Mouse (Mus musculus) lung, embryonic 15.5 days (tissue): Measurements from ENCODE around the gene Tfr2. TPM values are rescaled to one million over a fixed set of nuclear protein-coding genes. Genes with fewer than 3 reads are reported as not detected.
A peak's percentile ranks its signal among the peaks of the same experiment; 100 is the strongest.

Experiments
- ATAC-seq: fragments of 200-750 bp; cut with Nextera tagmentation; 2 replicates; pipeline ENCODE4 v1.8.0; 2017; ENCODE audit warnings: moderate number of reproducible peaks, borderline replicate concordance; ENCODE audit not compliant: low FRiP score, low TSS enrichment; ENCODE audit errors: extremely low read depth
- H3K27ac ChIP-seq: fragments of 300-500 bp; sonication (generic); 2 replicates; pipeline ENCODE4 v1.5.1; 2015; ENCODE audit warnings: moderate library complexity, mild to moderate bottlenecking, inconsistent platforms
- H3K27me3 ChIP-seq: fragments of 300-500 bp; sonication (generic); 2 replicates; pipeline ENCODE4 v1.6.1; 2015; ENCODE audit warnings: inconsistent platforms
- H3K36me3 ChIP-seq: fragments of 300-500 bp; sonication (generic); 2 replicates; pipeline ENCODE4 v1.6.1; 2015; ENCODE audit warnings: inconsistent platforms
- H3K4me1 ChIP-seq: fragments of 300-500 bp; sonication (generic); 2 replicates; pipeline ENCODE4 v1.6.1; 2015; ENCODE audit warnings: inconsistent platforms
- H3K4me2 ChIP-seq: fragments of 300-500 bp; sonication (generic); 2 replicates; pipeline ENCODE4 v1.6.1; 2015; ENCODE audit warnings: inconsistent platforms, mild to moderate bottlenecking, moderate library complexity
- H3K4me3 ChIP-seq: fragments of 300-500 bp; sonication (generic); 2 replicates; pipeline ENCODE4 v1.5.1; 2015; ENCODE audit warnings: mild to moderate bottlenecking, inconsistent platforms
- H3K9ac ChIP-seq: fragments of 300-500 bp; sonication (generic); 2 replicates; pipeline ENCODE4 v1.6.1; 2015; ENCODE audit warnings: inconsistent platforms
- H3K9me3 ChIP-seq: fragments of 300-500 bp; sonication (generic); 2 replicates; pipeline ENCODE4 v1.6.1; 2016; ENCODE audit warnings: inconsistent platforms
- WGBS: fragments of 180-500 bp; shearing (Covaris S2); methylation state at CpG from one replicate; pipeline ENCODE4 v1.1.7; 2015; 5-methylcytosine and 5-hydroxymethylcytosine counted together
- polyA plus RNA-seq: library from polyadenylated mRNA; unstranded; fragments of >200 nt; fragmentation: Nextera tagmentation; extraction: Ambion mirVana; gene quantifications from 2 replicates; pipeline ENCODE4 v1.2.1, GENCODE M21; 2015

The Tfr2 gene
- polyA plus RNA-seq, 1 experiment from 2014 or later: 0.31 TPM

DNA sequence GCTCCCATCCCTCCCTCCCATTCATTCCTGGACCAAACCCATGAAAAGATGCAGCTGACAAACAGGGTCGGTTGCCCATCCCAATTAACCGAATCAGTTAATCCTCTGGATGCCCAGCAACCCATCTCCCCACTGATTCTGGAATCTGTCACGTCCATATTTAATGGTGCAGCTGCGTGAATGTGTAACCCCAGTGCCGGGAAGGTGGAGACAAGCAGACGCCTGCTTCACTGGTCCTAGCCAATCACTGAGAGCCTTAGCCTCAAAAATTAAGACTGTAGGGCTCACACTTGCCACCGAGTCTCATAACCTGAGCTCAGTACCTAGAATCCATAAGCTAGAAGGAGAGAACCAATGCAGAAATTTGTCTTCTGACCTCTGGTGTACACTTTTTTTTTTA is 26.3 kb downstream of the Tfr2 start:
- WGBS: 77% methylated on average over 7 of the region's 7 CpGs
- no peaks in the 10 kb centered on the region for H3K27me3 ChIP-seq
- no peaks in the 10 kb centered on the region for H3K9me3 ChIP-seq
- H3K4me1 ChIP-seq: peaks cover 19% of the 10 kb centered on the region
- H3K27ac ChIP-seq: no peak overlapping the region
- H3K9ac ChIP-seq: no peak overlapping the region
- ATAC-seq: no peak
- H3K4me2 ChIP-seq: no peak overlapping the region
- no peak overlapping the region for H3K4me3 ChIP-seq
- H3K36me3 ChIP-seq: no peaks in the 10 kb centered on the region

DNA sequence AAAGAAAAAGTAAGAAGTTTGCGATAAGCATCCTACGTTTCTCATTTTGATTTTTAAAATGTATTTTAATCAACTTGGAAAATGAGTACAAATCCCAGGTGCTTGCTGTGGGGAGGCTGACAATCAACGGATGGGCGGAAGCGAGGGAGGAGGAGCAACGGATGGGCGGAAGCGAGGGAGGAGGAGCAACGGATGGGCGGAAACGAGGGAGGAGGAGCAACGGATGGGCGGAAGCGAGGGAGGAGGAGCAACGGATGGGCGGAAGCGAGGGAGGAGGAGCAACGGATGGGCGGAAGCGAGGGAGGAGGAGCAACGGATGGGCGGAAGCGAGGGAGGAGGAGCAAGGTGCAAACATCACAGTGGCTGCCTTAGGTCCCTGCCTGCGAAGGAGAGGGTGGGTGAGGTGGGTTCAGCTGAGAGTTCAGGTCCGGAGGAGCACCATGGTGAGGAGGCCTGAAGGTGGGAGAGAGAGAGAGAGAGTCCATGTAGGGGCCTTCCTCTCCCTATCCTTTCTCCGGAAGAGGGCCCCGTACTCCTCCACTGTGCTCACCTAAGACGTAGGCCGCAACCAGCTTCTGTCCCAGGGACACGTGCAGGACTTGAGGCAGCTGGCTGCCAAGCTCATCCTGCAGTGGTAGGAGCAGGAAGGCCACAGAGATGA is 27.1 kb downstream of the Tfr2 start:
- 33% methylated on average over 30 of the region's 30 CpGs for WGBS
- H3K4me1 ChIP-seq: peaks cover 19% of the 10 kb centered on the region
- no peaks in the 10 kb centered on the region for H3K9me3 ChIP-seq
- peak overlapping the region; percentile 39 for H3K4me2 ChIP-seq
- H3K27ac ChIP-seq: peak overlapping the region; percentile 42; the same call in 1 of the 2 replicates
- ATAC-seq: no peak
- no peaks in the 10 kb centered on the region for H3K36me3 ChIP-seq
- no peaks in the 10 kb centered on the region for H3K27me3 ChIP-seq
- H3K9ac ChIP-seq: no peak overlapping the region
- peak overlapping the region; percentile 15; the same call in 1 of the 2 replicates for H3K4me3 ChIP-seq

DNA sequence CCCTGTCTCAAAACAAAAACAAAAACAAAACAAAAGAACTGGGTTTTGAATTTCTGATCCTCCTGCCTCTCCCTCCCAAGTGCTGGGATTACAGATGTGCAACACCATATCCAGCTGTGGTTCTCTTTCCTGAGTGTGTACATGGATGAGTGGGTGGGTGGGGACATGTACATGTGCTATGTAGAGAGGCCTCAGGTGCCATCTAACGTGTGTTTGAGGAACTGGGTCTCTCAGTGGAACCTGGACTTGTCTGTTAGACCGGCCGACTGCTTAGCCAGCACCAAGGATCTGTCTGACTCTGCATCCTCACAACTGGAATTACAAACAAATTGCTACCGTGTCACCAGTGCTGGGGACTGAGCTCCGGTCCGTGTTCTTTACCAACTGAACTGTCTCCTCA is 28.0 kb downstream of the Tfr2 start:
- no peaks in the 10 kb centered on the region for H3K9me3 ChIP-seq
- no peak overlapping the region for H3K4me3 ChIP-seq
- WGBS: 90% methylated on average over 6 of the region's 6 CpGs
- H3K4me2 ChIP-seq: no peak overlapping the region
- no peak overlapping the region for H3K27ac ChIP-seq
- H3K27me3 ChIP-seq: no peaks in the 10 kb centered on the region
- ATAC-seq: no peak
- H3K36me3 ChIP-seq: no peaks in the 10 kb centered on the region
- H3K9ac ChIP-seq: no peak overlapping the region
- peaks cover 23% of the 10 kb centered on the region for H3K4me1 ChIP-seq

DNA sequence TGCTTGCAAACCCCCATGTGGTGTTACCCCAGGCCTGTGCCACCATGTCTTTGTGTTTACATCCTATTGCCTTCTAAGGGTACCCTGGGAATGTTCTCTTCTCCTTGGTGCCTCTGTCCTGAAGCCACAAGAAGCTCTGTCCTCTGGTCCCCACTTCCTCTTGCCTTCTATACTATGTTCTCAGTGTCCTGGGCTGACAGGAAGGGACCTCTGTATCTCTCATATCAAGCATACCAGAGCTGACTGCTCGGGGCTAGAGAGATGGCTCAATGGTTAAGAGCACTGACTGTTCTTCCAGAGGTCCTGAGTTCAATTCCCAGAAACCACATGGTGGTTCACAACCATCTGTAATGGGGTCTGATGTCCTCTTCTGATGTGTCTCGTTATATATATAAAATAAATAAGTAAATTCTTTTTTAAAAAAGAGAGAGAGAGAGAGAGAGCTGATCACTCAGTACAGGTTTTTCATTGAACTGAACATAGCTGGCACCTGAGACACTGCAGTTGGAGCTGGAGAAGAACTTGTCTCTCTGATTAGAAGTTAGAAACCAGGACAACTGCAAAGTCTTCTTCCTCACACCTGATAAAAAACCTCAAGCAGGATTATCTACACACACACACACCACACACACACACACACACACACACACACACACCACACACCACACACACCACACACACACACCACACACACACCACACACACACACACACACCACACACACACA is 28.6 kb downstream of the Tfr2 start:
- H3K9me3 ChIP-seq: no peaks in the 10 kb centered on the region
- H3K27me3 ChIP-seq: no peaks in the 10 kb centered on the region
- H3K4me2 ChIP-seq: no peak overlapping the region
- ATAC-seq: no peak
- no peak overlapping the region for H3K27ac ChIP-seq
- 72% methylated on average over 2 of the region's 2 CpGs for WGBS
- no peak overlapping the region for H3K4me3 ChIP-seq
- no peak overlapping the region for H3K9ac ChIP-seq
- H3K4me1 ChIP-seq: peaks cover 25% of the 10 kb centered on the region
- no peaks in the 10 kb centered on the region for H3K36me3 ChIP-seq

DNA sequence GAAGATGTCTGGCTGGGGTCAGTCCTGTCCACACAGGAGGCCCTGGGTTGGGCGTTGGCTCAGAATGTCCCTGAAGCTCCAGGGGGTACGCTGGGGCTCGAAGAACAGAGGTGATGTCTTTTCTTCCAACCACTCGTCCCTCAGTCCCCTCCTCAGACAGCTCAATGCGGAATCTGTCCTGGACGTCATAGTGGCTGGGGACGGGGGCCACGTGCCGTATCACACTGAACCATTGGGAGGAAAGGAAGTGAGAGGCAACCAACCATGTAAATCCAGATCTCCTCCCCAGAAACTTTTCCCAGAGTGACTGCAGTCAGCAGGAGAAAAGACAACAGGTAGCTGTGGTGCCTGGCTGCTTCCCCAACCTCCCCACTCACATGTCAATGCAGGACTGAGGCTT is 30.0 kb downstream of the Tfr2 start:
- 54% methylated on average over 9 of the region's 9 CpGs for whole genome bisulfite sequencing
- peak overlapping the region; percentile 76 for H3K4me3 ChIP-seq
- peak overlapping the region; percentile 96 for H3K4me2 ChIP-seq
- no peaks in the 10 kb centered on the region for H3K27me3 ChIP-seq
- H3K9ac ChIP-seq: peak overlapping the region; percentile 88
- H3K9me3 ChIP-seq: no peaks in the 10 kb centered on the region
- no peak overlapping the region for H3K27ac ChIP-seq
- H3K4me1 ChIP-seq: peaks cover 25% of the 10 kb centered on the region
- no peak for ATAC-seq
- peaks cover 3% of the 10 kb centered on the region; the same call in 1 of the 2 replicates for H3K36me3 ChIP-seq

DNA sequence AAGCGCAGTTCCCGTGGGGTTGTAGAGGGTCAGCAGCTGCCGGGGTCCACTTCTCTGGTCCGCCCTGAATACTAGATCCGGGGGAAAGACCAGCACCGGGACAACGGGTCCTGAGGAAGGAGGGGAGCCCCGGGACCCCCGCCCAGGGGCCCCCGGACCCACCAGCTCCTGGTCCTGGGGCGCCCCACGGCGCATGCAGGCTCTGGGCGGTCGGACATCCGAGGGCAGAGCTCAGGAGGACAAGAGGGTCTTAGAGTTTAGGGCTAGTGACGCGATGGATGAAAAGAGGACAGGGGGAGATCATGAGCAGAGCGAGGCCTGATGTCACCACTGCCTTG is 30.6 kb downstream of the Tfr2 start:
- Histone ChIP-seq H3K4me1 (peaks cover 25% of the 10 kb centered on the region), H3K9ac (peak overlapping the region; percentile 88), H3K4me2 (peak overlapping the region; percentile 96), H3K9me3 (no peaks in the 10 kb centered on the region), H3K4me3 (peak overlapping the region; percentile 76), H3K36me3 (peaks cover 4% of the 10 kb centered on the region; the same call in 1 of the 2 replicates), H3K27ac (peak overlapping the region; percentile 90), H3K27me3 (no peaks in the 10 kb centered on the region)
- peak; percentile 47; the same call in 1 of the 2 replicates for ATAC-seq
- WGBS: 1% methylated on average over 19 of the region's 19 CpGs

DNA sequence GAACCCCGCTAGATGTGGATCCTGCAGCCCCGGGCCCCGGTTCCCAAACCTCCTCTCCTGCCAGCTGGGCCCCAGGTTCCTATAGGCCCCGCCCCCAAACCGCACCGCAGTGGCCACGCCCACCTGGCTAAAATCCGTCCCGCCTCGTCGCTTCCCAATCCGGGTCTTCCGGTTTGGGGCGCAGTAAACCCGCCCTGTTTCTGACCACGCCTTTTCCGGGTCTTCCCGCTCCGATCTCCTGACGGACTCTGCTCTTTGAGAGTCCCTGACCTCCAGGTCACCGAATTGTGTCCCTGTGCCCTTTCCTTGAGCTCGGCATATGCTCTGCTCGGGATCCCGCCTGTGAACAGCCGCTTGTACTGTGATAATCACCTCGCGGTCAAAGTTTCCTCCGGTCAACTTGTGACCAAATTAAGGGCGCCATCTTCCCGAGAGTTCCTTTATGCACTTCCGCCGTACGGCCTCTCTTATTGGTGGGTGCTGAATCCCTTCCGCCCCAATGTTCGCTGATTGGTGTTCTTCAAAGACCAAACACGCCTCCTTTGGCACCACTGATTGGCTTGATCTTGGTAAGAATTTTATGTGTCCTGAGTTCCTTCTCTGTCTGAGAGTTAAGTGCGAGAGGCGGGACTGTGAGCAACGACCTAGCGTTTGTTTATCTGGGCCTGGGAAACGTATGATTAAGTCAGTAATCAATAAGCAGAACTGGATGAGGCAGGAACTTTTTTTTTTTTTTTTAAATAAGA is 31.2 kb downstream of the Tfr2 start, which contains the start of gene Mospd3:
Gene Mospd3, minus strand, starts transcription at position 440 of the 746 bp plus-strand sequence.
- H3K9me3 ChIP-seq: no peaks in the 10 kb centered on the region
- ATAC-seq: peak; percentile 94

DNA sequence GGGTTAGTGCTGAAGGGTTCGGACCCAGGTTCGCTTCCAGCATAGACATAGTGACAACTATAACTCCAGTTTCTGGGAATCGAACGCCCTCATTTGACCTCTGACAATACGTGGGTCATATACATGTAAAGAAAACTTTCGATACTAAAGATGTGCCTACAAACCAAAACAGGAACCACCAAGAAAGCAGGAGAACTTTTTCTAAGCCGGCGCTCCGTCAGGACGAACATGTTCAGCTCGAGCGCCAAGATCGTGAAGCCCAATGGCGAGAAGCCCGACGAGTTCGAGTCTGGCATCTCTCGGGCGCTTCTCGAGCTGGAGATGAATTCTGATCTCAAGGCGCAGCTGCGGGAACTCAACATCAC is 31.7 kb downstream of the Tfr2 start:
- Histone ChIP-seq H3K9me3 (no peaks in the 10 kb centered on the region), H3K4me1 (peaks cover 25% of the 10 kb centered on the region), H3K4me3 (peak overlapping the region; percentile 76), H3K27ac (peak overlapping the region; percentile 69), H3K27me3 (no peaks in the 10 kb centered on the region), H3K4me2 (peak overlapping the region; percentile 96), H3K36me3 (peaks cover 10% of the 10 kb centered on the region), H3K9ac (peak overlapping the region; percentile 46)
- no peak for ATAC-seq
- under 1% methylated on average over 22 of the region's 22 CpGs for WGBS

More for the DNA sequence above, 31.2 kb downstream of the Tfr2 start, which contains the start of gene Mospd3:
- Histone ChIP-seq H3K27ac (peak within 1 kb of the TSS; percentile 90), H3K36me3 (peaks cover 6% of the 10 kb centered on the region; the same call in 1 of the 2 replicates), H3K4me1 (peaks cover 25% of the 10 kb centered on the region), H3K4me3 (peak within 1 kb of the TSS; percentile 76), H3K9ac (peak within 1 kb of the TSS; percentile 88), H3K4me2 (peak within 1 kb of the TSS; percentile 96), H3K27me3 (no peaks in the 10 kb centered on the region)
- WGBS: under 1% methylated on average over 41 of the region's 41 CpGs

DNA sequence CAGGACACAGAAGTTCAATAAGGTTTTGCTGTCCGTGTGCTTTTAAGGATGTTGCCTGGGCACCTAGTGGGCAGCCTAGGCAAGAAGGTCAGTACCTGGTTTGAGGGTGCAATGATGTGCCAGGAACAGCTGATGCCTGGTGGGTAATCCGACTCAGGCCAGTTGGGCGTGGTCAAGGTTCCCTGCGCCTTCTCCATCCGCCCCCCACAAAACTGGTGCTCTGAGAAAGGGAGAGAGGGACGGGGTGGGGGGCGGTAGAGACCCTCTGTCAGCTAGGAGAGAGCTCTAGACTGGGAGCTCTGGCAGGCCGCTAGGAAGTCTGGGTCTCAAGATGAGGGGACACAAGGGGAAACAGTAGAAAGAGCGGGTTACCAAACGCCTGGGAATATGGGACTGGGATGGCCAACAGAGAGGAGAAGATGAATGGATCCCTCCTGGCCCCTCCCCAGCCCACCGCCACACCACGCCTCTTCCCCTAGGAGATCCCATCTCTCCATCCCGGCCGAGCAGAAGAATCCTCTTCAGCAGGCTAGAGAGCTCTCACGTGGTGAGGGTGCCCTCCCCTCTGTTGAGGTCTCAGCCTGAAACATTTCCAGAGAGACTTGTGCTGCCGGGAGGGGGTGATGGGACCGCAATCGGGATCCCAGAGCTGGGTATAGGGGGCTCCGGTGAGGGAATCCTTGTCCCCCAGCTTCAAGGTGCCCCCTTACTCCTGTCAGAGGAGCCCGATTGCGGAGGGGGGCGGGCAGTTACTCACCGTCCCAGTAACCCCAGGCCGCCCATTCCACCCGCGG is 38.4 kb downstream of the Tfr2 start:
- Histone ChIP-seq H3K27me3 (no peaks in the 10 kb centered on the region), H3K4me2 (peak overlapping the region; percentile 52), H3K4me1 (peaks cover 53% of the 10 kb centered on the region), H3K4me3 (peak overlapping the region; percentile 19), H3K36me3 (peaks cover 24% of the 10 kb centered on the region), H3K9me3 (no peaks in the 10 kb centered on the region), H3K9ac (0 out of 2 replicates have a peak overlapping the region, but pooled peaks have one; percentile 22), H3K27ac (no peak overlapping the region)
- 27% methylated on average over 26 of the region's 26 CpGs for WGBS
- ATAC-seq: no peak

GRCm38 (mm10) chr5:137608654-137609190 is 39.1 kb downstream of the Tfr2 start:
- Histone ChIP-seq H3K27me3 (no peaks in the 10 kb centered on the region), H3K9me3 (no peaks in the 10 kb centered on the region), H3K27ac (no peak overlapping the region), H3K9ac (0 out of 2 replicates have a peak overlapping the region, but pooled peaks have one; percentile 22), H3K4me2 (peak overlapping the region; percentile 52), H3K36me3 (peaks cover 24% of the 10 kb centered on the region), H3K4me1 (peaks cover 54% of the 10 kb centered on the region), H3K4me3 (peak overlapping the region; percentile 19)
- 24% methylated on average over 23 of the region's 23 CpGs for WGBS
- no peak for ATAC-seq

- no peaks in the 10 kb centered on the region for H3K9me3 ChIP-seq
- no peak for ATAC-seq
- H3K4me2 ChIP-seq: peak overlapping the region; percentile 55
- H3K9ac ChIP-seq: no peak overlapping the region
- no peak overlapping the region for H3K27ac ChIP-seq
- peaks cover 54% of the 10 kb centered on the region for H3K4me1 ChIP-seq
- WGBS: 65% methylated on average over 3 of the region's 3 CpGs
- no peaks in the 10 kb centered on the region for H3K27me3 ChIP-seq
- H3K4me3 ChIP-seq: 0 out of 2 replicates have a peak overlapping the region, but pooled peaks have one; percentile 38
- peaks cover 22% of the 10 kb centered on the region for H3K36me3 ChIP-seq
These were observed 39.7 kb downstream of the Tfr2 start for GRCm38 (mm10) chr5:137609292-137609691.
